Mouse (Mus musculus) stomach, embryonic 14.5 days (tissue): ENCODE results near the gene Fgr. TPM values are rescaled to one million over a fixed set of nuclear protein-coding genes. Genes with fewer than 3 reads are reported as not detected.

ENCODE experiments used
- ATAC-seq: fragments of 200-750 bp; cut with Nextera tagmentation; 2 replicates; pipeline ENCODE4 v1.8.0; 2017; ENCODE audit warnings: low read depth, moderate TSS enrichment; ENCODE audit not compliant: insufficient number of reproducible peaks, insufficient read depth, low FRiP score
- H3K27ac ChIP-seq: fragments of 300-500 bp; sonication (generic); 2 replicates; pipeline ENCODE4 v1.5.1; 2014; ENCODE audit warnings: mild to moderate bottlenecking, low read length, moderate library complexity, mixed read lengths
- H3K27me3 ChIP-seq: fragments of 300-500 bp; sonication (generic); 2 replicates; pipeline ENCODE4 v1.6.1; 2014; ENCODE audit warnings: low read length, control low read depth, mixed read lengths; ENCODE audit not compliant: control insufficient read depth, insufficient read depth
- H3K36me3 ChIP-seq: fragments of 300-500 bp; sonication (generic); 2 replicates; pipeline ENCODE4 v1.6.1; 2014; ENCODE audit warnings: mild to moderate bottlenecking, control low read depth, low read length, moderate library complexity, mixed read lengths; ENCODE audit not compliant: control insufficient read depth, insufficient read depth
- H3K4me1 ChIP-seq: fragments of 300-500 bp; sonication (generic); 2 replicates; pipeline ENCODE4 v1.6.1; 2014; ENCODE audit warnings: low read length, control low read depth, mixed read lengths; ENCODE audit not compliant: control insufficient read depth, insufficient read depth
- H3K4me2 ChIP-seq: fragments of 300-500 bp; sonication (generic); replicated peaks from 2 replicates; pipeline ENCODE4 v1.6.1; 2014; ENCODE audit warnings: low read depth, low read length, control low read depth
- H3K4me3 ChIP-seq: fragments of 300-500 bp; sonication (generic); 2 replicates; pipeline ENCODE4 v1.5.1; 2014; ENCODE audit warnings: low read depth, low read length, control low read depth
- H3K9ac ChIP-seq: fragments of 300-500 bp; sonication (generic); replicated peaks from 2 replicates; pipeline ENCODE4 v1.6.1; 2014; ENCODE audit warnings: low read depth, mild to moderate bottlenecking, control low read depth, low read length, moderate library complexity, mixed read lengths
- H3K9me3 ChIP-seq: fragments of 300-500 bp; sonication (generic); 2 replicates; pipeline ENCODE4 v1.6.1; 2016; ENCODE audit warnings: low read depth, low read length, control low read depth; ENCODE audit not compliant: control insufficient read depth
- WGBS: fragments of 180-500 bp; shearing (Covaris S2); extraction: QIAGEN DNeasy Blood & Tissue Kit; methylation state at CpG from one replicate; pipeline ENCODE4 v1.1.7; 2014; 5-methylcytosine and 5-hydroxymethylcytosine counted together
- polyA plus RNA-seq: library from polyadenylated mRNA; unstranded; fragments of >200 nt; fragmentation: Nextera tagmentation; extraction: Ambion mirVana; gene quantifications from 2 replicates; pipeline ENCODE4 v1.2.1, GENCODE M21; 2014

Gene Fgr
- polyA plus RNA-seq, 1 experiment from 2014 or later: 0.19 TPM

DNA sequence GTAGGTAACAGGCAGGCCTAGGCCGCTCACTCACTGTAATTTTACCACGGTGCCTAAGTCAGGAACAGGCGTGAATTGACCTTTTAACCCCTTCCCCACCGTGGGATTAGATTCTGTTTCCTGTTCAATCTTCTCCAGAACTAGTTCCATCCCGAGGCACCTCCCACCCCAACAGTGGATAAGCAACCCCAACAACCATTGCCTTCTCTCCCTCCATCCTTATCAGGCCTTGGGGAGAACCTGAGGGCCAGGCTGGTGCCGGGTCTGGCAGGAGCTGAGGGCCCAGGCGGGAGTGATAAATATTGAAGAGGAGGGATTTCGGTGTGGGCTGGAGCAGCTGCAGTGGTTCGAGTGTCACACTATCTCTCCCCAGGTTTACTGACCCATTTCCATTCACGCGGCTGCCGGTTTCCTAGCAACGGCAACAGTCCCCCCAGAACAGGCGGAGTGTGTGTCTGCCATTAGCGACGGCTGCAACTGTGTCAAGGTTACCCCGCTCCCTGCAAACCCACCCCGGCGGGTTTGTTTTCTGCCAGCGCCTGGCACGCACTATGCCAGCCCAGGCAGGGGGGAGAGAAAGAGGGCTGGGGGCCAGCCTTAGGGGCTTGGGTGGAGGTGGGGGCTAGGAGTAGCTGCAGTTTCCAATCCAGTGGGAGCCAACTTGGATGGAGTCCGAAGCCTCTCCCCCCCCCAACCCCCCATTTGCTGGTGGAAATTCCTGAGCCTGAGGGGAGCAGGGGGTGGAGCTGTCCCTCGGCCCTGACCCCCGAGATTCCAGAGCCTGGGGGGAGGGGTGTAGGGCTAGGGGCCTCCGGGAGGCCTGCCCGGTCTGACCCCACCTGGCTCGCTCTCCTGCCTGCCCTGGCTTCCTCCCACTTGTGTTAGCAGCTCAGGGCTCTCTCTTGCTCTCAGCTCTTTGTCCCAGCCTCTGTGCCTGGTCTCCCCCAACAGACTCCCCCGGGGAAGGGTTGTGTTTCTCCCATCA, 69.0 kb downstream of the Fgr start:
- 0 out of 2 replicates have a peak, but pooled peaks have one; percentile 15 for ATAC-seq
- Histone ChIP-seq H3K9me3 (no peaks in the 10 kb centered on the region), H3K4me2 (peak overlapping the region; percentile 43), H3K4me1 (peaks cover 89% of the 10 kb centered on the region), H3K27ac (peak overlapping the region; percentile 84), H3K4me3 (peak overlapping the region; percentile 6; the same call in 1 of the 2 replicates), H3K9ac (no peak overlapping the region), H3K27me3 (no peaks in the 10 kb centered on the region), H3K36me3 (no peaks in the 10 kb centered on the region; the same call in 1 of the 2 replicates)
- 7% methylated on average over 28 of the region's 28 CpGs for WGBS

DNA sequence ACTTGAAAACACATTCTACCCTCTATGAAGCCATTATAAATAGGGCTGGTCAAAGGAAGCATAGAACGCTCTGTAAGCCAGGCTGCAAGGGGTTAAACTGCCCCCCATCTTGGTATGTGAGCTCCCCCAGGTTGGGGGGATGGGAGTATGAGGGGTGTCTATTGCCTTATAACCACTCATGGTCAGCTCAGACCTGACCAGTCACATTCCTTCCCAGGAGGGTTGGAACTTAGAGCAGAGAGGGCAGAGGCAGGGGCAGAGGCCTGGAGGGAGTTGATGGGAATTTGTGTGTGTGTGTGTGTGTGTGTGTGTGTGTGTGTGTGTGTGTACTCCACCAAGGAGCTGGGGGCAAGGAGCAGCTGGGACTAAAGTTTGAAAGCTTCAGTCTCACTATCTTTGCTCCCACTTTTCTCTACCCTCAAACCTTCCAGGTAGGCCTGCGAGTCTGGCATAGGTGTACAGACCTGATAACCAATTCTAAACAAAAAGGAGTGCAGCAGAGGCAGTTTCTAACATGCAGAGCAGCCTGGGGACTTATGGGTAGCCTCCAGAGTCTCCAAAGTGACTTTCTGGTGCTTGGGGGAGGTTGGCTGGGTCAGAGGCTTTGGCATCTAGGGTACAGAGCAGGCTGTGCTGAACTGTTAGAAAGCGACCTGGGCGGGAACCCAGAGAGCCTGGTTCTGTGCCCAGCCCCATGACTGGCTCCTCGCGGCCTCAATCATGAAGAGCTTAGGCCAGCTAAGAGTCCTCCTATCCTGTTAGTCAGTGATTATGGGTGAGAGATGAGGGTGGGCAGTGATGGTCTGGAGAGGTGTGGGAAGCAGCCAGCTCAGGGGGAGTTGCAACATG, 70.1 kb downstream of the Fgr start:
- Histone ChIP-seq H3K27ac (peak overlapping the region; percentile 84; the same call in 1 of the 2 replicates), H3K9ac (no peak overlapping the region; the same call in 1 of the 2 replicates), H3K27me3 (no peaks in the 10 kb centered on the region), H3K4me2 (peak overlapping the region; percentile 43), H3K9me3 (no peaks in the 10 kb centered on the region), H3K4me3 (no peak overlapping the region), H3K36me3 (no peaks in the 10 kb centered on the region; the same call in 1 of the 2 replicates), H3K4me1 (peaks cover 89% of the 10 kb centered on the region)
- WGBS: 45% methylated on average over 6 of the region's 6 CpGs
- no peak for ATAC-seq

DNA sequence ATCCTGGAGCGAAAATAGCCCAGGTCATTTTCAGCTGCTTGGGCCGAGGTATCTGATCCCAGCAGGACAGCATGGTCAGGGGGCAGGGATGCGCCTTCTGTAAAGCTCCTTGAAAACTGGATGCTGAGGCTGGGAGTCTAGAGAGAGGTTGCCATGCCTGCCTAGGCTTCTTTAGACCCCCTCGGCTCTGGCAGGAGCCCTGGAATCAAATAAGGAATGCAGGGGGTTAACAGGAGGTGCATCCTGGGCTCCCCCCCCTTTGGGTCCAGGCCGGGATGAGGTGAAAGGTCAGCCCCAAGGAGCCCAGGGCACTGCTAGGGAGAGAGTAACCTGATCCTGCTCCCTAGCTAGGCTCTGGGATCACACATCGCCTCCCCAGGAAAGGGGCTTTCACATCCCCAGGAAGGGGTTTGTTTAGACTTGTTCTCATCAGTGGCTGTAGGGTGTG, 70.8 kb downstream of the Fgr start:
- WGBS: 35% methylated on average over 6 of the region's 6 CpGs
- H3K27ac ChIP-seq: peak overlapping the region; percentile 52; the same call in 1 of the 2 replicates
- no peak overlapping the region for H3K4me3 ChIP-seq
- no peak overlapping the region; the same call in 1 of the 2 replicates for H3K9ac ChIP-seq
- ATAC-seq: no peak
- 0 out of 2 replicates have a peak overlapping the region, but pooled peaks have one; percentile 1 for H3K4me2 ChIP-seq
- peaks cover 93% of the 10 kb centered on the region for H3K4me1 ChIP-seq
- no peaks in the 10 kb centered on the region for H3K9me3 ChIP-seq
- H3K27me3 ChIP-seq: no peaks in the 10 kb centered on the region
- H3K36me3 ChIP-seq: no peaks in the 10 kb centered on the region; the same call in 1 of the 2 replicates

DNA sequence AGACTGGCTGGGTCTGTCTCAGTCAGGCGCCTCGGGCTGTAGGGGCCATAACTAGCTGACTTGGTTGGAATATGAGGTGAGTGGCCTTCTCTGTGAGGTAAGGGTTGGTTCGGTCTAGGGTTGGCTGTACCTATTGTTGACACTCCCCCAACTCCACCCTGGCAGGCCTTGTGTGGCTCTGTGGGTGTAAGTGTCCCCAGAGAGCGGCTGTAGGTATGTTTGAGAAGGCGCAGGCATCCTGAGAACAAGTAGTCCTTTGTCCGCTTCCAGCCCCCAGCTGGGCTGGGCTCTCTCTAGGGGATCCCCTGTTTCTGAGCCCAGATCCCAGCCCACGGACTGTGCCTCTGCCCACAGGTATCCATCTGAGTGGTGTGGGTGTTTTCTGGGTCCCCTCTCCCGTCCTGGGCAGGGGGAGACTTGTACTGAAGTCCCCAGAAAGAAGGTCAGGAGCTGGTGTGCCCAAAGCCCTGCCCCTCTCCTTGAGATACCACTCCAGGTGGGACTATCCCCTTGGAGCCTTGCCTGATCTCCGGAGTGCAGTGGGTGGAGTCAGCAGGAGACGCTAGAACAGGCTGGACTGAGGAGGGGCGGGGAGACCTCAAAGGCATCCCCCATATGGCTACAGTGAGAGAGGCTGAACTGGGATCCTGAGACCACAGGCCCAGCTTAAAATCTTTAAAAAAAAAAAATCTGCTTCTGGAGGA, 72.0 kb downstream of the Fgr start:
- Histone ChIP-seq H3K27me3 (no peaks in the 10 kb centered on the region), H3K4me1 (peaks cover 89% of the 10 kb centered on the region), H3K4me3 (no peak overlapping the region), H3K4me2 (no peak overlapping the region), H3K27ac (peak overlapping the region; percentile 52; the same call in 1 of the 2 replicates), H3K9me3 (no peaks in the 10 kb centered on the region), H3K36me3 (no peaks in the 10 kb centered on the region), H3K9ac (no peak overlapping the region)
- WGBS: 30% methylated on average over 11 of the region's 11 CpGs
- no peak for ATAC-seq

DNA sequence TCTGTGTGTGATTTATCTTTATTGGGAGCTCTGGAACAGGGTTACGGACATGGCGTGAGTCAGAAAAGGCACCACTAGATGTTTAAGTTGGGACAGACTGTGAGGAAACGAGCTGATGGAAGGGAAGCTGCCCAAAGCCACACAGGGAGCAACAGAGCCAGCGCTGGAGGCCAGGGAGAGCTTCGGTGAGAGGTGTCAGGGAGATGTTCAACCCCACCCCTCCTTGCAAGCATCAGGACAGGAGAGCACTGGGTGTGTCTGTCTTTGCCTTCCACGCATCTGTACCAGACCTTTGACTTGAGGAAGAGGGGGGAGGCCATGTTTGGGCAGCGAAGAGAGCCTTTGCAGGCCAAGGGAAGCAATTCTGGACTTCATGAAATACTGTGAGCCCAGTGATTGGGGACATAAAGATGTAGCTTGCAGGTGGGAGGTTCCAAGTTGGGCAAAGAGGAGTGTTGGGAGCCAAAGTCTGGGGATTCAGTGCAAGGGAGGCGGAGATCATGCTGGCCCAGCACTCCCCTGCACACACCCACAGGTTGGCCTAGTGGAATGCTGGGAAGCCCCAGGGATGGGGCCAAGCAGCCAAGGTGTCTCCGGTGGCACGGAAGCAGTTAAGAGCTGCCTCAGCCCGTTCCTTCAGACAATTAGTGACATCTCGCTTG, 72.9 kb downstream of the Fgr start:
- ATAC-seq: no peak
- WGBS: 34% methylated on average over 12 of the region's 12 CpGs

DNA sequence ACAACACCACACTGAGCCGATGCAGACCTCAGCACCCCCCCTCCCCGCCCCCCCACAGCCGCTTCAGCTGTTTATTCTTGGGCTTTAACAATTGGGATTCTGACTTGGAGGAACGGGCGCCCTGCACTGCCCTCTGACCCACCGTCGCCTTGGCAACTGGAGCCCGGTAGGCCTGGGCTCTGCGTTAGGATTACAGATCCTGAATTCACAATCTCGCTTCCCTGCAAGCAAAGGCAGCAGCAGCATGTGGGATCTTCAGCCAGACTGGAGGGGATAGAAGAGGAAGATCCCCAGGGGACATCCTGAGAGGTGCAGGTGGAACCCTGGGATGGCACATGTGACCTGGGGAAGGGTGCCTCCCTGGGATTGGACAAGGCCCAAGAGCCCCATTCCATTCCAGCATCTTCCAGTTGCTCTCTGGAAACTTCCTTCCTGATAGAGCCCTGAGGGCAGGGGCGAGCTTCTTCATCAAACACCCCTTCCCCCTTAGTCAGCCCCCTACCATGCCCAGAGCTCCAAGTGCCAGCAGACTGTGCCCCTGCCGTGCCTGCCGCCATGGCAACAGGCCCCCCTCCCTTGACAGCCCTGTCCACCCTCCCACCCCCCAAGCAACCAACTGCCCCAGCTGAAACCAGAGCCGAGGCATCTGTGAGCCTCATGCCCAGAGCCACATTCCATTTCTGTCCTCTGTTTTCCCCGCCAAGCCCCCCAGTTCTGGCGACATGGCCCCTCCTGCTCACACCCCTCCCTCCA, 73.6 kb downstream of the Fgr start:
- Histone ChIP-seq H3K9ac (no peak overlapping the region), H3K36me3 (no peaks in the 10 kb centered on the region), H3K4me3 (no peak overlapping the region), H3K4me2 (no peak overlapping the region), H3K9me3 (no peaks in the 10 kb centered on the region), H3K27ac (0 out of 2 replicates have a peak overlapping the region, but pooled peaks have one; percentile 27), H3K4me1 (peaks cover 89% of the 10 kb centered on the region), H3K27me3 (no peaks in the 10 kb centered on the region)
- 18% methylated on average over 16 of the region's 16 CpGs for WGBS
- no peak for ATAC-seq

More for the DNA sequence above, 72.9 kb downstream of the Fgr start:
- Histone ChIP-seq H3K9me3 (no peaks in the 10 kb centered on the region), H3K4me1 (peaks cover 89% of the 10 kb centered on the region), H3K9ac (no peak overlapping the region), H3K4me2 (no peak overlapping the region), H3K27me3 (no peaks in the 10 kb centered on the region), H3K36me3 (no peaks in the 10 kb centered on the region), H3K27ac (peak overlapping the region; percentile 27; the same call in 1 of the 2 replicates), H3K4me3 (no peak overlapping the region)
